Mouse (Mus musculus): ENCODE measurements around the gene Acox1.

GRCm38 (mm10) chr11:116195252-116195651, 3.6 kb downstream of the Acox1 start:
- TF ChIP-seq CTCF (IDR thresholded peaks at IDR 0.05; ENCODE audit: control insufficient read depth, insufficient read depth, insufficient read length) (no peak), MAX (IDR thresholded peaks at IDR 0.05) (no peak), MYOG (IDR thresholded peaks at IDR 0.05; ENCODE audit: control insufficient read depth, extremely low read depth, insufficient read length) (no peak), CEBPB (IDR thresholded peaks at IDR 0.05; ENCODE audit: low read depth) (no peak), MYOD1 (IDR thresholded peaks at IDR 0.05; ENCODE audit: control insufficient read depth, insufficient read length, low read depth) (no peak)

All from C2C12 (cell line).